Mouse (Mus musculus) small intestine, adult 2 months (tissue): ENCODE data around the gene Tmem30b.

Source experiments
- CTCF ChIP-seq: fragments of 200-500 bp; IDR thresholded peaks from 2 replicates; pipeline ENCODE4 v1.5.1; 2012; ENCODE audit warnings: low read depth, mild to moderate bottlenecking, control low read depth, inconsistent platforms, low read length, moderate library complexity, mixed read lengths; ENCODE audit not compliant: insufficient replicate concordance, insufficient read length; ENCODE audit errors: extremely low read depth
- POLR2A ChIP-seq: fragments of 200-500 bp; IDR thresholded peaks from 2 replicates; pipeline ENCODE4 v1.6.1; 2012; ENCODE audit warnings: low read depth, mild to moderate bottlenecking, control low read depth, inconsistent platforms, low read length, moderate library complexity

GRCm38 (mm10) chr12:73529131-73529530, 17.1 kb downstream of the Tmem30b start:
- no peak for TF ChIP-seq POLR2A
- TF ChIP-seq CTCF, result no peak
